Mouse (Mus musculus) erythroblast, embryonic 14.5 days (primary cell): ENCODE measurements around the gene Gpr149.

ENCODE experiments used
- GATA1 ChIP-seq: IDR thresholded peaks from 2 replicates; pipeline ENCODE4 v1.6.1; 2012; ENCODE audit warnings: low read length, inconsistent platforms, mixed read lengths
- TAL1 ChIP-seq: IDR thresholded peaks from 3 replicates; pipeline ENCODE4 v1.6.1; 2012; ENCODE audit warnings: low read length, inconsistent platforms, mixed read lengths

- TF ChIP-seq GATA1 (no peak), TAL1 (no peak)
These were observed 112.4 kb downstream of the Gpr149 start for GRCm38 (mm10) chr3:62492568-62492967.
